In the genomic region with DNA sequence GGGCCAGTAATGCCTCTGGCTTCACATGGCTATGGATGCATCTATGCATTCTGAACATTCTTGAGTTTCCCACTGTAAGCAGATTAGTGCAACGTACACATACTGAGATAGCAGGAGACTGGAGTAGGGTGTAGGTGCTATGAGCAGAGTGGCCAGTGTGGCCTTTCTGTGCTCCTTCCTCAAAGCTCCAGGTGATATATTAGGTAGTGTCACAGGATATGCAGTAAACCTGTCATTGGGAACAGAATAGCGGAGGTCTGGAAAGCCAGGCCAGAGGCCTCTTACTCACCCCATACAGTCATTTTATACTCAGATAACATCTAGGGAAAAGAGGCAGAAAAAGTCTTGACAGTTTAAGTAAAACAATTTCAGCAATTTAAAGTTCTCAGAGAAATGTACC, we compare ENCODE assay signal across 22 mouse cellular contexts.
"Had no signal": no experiment of that assay in that cellular context is flagged by ENCODE, and none has a peak within 500 bp of the region (broad histone marks: within the 10 kb centered on the region; RNA-seq: fewer than 3 reads in every experiment).

No protein-coding gene starts in this region.

- ATAC-seq: lung, postnatal 0 days; midbrain, embryonic 16.5 days had no signal

- H3K9me3 ChIP-seq: lung, embryonic 15.5 days; midbrain, embryonic 10.5 days; midbrain, embryonic 12.5 days; neural tube, embryonic 13.5 days; neural tube, embryonic 15.5 days had no signal

- H3K4me1 ChIP-seq: lung, embryonic 15.5 days; megakaryocyte, embryonic 14.5 days; midbrain, embryonic 12.5 days; neural tube, embryonic 13.5 days; neural tube, embryonic 15.5 days had no signal

- DNase-seq: lung, adult 2 months; lung, postnatal 14 days; lung, postnatal 36 days; midbrain, embryonic 14.5 days; retina, postnatal 1 day; right cerebral cortex, adult 18-20 months; right cerebral cortex, postnatal 25 days; right cerebral cortex, postnatal 4 days; spleen, adult 18-20 months; thymus, adult 18-20 months; thymus, postnatal 14 days; thymus, postnatal 36 days had no signal

- H3K36me3 ChIP-seq: lung, embryonic 15.5 days; midbrain, embryonic 10.5 days; midbrain, embryonic 12.5 days; neural tube, embryonic 13.5 days; neural tube, embryonic 15.5 days had no signal

- H3K27me3 ChIP-seq: lung, embryonic 15.5 days; megakaryocyte, embryonic 14.5 days; midbrain, embryonic 12.5 days; neural tube, embryonic 13.5 days; neural tube, embryonic 15.5 days had no signal

- H3K4me2 ChIP-seq: lung, embryonic 15.5 days; midbrain, embryonic 12.5 days; neural tube, embryonic 13.5 days; neural tube, embryonic 15.5 days had no signal

- H3K27ac ChIP-seq: lung, embryonic 15.5 days; macrophage; midbrain, embryonic 10.5 days; midbrain, embryonic 12.5 days; neural tube, embryonic 13.5 days; neural tube, embryonic 15.5 days had no signal

- H3K9ac ChIP-seq: lung, embryonic 15.5 days; midbrain, embryonic 12.5 days; neural tube, embryonic 13.5 days; neural tube, embryonic 15.5 days had no signal

- H3K4me3 ChIP-seq: lung, embryonic 15.5 days; megakaryocyte, embryonic 14.5 days; midbrain, embryonic 10.5 days; midbrain, embryonic 12.5 days; myocyte; neural tube, embryonic 13.5 days; neural tube, embryonic 15.5 days had no signal
